Mouse (Mus musculus): ENCODE results near the gene Cfap46.

DNA sequence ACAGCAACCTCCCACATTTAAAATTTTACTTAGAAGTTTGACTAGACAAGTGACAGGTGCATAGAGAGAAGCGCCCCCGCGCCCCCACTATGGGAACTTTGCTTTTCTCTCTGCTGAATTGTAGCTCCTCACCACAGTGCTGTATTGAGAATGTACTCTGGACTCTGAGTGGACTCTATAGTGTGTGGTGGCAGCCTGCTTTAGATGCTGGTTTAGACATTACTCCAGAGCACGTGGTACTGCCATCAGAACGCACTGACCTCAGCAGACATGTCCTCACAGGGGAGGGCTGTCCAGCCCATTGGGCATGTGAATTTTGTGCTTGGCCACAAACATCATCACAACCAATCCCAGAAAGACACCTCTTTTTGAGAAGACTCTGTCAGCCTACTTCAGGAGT lies 112.8 kb downstream of the Cfap46 start:
- TF ChIP-seq EP300 (IDR thresholded peaks at IDR 0.05; ENCODE audit: low read depth) (no peak), CTCF (IDR thresholded peaks at IDR 0.05; ENCODE audit: low read depth) (no peak)

Data from heart, postnatal 0 days (tissue).